Mouse (Mus musculus): ENCODE data around the gene Rnf144b.

Gene Rnf144b

DNA sequence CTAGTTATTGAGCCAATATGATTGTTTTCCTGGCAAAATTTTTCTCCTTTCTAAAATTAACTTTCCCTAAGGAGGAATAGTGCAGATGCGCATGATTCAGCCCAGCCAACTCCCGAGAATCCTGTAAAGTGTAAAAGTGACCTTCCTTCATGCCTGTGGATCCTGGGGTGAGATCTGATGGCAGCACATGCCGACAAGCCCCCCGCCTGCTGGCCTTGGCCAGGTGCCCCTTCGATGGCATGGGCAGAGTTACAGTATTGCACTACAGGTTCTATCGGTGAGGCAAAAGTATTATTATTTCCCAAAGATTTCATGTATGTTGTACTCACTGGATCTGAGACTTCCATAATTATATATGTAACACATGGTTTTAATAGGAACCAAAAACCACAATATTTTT, 2.5 kb downstream of the Rnf144b start:
- DNase-seq (ENCODE audit: low spot score), result no peak

DNA sequence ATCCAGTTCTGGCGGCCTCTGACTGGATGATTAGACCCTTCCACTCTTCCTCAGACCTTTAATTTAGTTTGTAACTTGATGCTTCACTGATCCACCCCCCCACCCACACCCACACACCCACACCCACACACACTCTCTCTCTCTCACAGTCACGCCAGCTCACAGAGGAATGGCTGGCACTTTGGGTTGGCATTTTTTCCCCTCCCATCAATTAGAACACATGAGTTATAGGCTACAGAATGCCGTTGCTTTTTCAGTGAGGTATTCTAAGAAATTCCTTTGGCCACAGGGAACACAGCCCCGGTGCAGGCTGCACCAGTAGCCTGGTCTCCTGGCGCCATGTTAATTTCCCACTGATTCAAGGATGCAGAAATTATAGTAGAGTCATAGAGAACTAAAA, 3.1 kb downstream of the Rnf144b start:
- no peak for DNase-seq (ENCODE audit: low spot score)

DNA sequence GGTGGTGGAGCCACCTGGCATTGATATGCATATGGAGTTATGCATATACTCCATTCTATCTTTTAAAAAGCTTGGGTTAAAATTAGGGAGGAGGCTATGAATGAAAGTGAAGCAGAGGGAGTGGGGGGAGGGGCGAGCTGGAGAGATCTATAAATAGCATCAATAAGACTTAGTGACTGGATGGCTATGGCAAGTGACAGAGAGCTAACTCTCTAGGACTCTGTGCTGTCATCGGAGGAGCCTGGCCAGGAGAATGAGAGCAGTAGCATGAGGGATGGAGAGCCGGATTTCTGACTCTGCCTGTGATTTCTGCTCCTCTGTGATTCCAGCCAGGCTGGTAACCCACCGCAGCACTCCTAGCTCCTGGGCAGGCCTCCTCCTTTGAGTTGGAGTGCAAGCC, 6.6 kb downstream of the Rnf144b start:
- no peak for DNase-seq (ENCODE audit: low spot score)

DNA sequence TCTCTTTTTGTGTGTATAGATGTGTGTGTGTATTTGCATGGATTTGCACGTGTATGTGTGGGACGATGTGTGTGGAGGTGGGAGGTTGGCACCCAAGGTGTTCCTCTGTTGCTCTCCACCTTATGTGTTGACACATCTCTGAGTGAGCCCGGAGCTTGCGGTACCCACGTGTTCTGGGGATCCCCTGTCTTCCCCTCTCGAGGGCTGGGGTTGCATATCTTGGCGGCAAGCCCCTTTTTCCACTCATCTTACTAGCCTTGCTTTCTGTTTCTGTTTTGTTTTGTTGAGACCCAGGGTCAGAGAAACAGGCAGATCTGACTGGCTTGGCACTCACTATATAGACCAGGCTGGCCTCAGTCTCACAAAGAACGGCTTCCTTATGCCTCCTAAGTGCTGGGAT, 10.6 kb downstream of the Rnf144b start:
- DNase-seq (ENCODE audit: low spot score), result no peak

DNA sequence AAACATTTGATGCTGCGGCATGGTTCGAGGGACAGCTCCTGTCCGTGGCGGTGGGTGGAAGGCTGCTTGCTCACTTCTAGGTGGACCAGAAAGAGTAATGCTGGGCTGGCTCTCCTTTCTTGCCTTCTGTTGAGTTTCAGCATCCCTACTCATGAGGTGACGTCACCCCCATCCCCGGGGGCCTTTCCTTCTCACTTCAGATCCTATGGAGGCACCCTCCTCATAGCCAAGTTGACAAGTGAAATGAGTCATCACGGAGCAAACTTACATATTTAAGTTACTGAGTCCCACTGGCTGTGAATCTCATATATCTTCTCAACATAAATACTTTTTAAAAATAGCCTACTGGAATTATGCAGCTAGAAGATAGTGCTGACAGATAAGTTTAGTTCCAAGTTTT, 12.4 kb downstream of the Rnf144b start:
- no peak for DNase-seq (ENCODE audit: low spot score)

DNA sequence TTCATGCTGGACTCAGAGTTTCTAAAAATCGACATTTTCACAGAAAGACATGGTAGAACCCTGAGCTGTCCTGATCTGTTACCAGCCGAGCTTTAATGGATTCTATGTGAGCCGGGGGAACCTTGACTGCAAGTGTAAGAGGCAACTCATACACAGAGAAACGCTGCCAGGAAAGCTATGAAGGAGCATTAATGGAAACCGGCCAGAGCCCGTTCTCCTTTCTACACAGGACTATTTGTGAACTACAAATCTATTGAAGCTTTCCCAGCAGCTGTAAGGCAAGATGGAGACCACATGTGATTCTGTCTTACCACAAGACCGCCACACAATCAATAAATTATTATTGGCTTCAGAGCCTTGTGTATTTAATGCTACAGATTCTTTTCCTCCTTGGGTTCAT, 13.3 kb downstream of the Rnf144b start:
- no peak for DNase-seq (ENCODE audit: low spot score)

DNA sequence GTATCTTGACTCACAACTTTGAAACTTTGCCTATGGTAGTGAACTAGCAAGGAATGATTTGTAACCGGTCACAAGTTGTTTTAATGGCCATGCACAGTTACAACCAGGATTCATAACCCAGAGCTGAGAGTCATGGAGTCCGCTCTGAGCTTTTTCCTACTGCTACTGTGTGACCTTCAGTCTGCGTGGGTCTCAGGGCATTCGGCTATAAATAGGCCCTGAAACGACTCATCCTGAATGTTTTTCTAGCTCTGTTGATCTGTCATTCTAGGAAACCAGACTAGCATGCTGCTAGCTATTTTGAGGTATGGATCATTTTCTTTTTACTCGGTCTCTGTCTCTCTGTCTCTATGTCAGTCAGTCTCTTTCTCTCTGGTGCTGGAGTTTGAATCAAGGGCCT, 20.3 kb downstream of the Rnf144b start:
- DNase-seq (ENCODE audit: low spot score), result no peak

DNA sequence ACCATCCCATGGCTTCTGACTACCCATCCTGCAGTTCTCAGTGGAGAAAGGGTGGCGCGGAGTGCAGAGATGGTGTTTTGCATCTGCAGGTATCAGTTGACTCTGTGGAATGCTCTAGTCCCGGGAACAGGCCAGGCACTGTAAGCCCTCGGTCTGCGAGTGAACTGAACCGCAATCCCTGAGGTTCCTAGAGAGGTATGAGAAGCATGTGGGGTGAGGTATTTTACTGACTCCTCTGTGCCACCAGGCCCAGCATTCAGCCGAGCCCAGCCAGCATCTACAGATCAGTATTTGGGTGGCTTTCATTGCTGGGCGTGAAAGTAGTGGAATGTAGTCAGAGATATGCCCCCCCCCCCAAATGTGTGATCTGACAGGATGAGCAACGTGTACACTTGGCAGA, 23.5 kb downstream of the Rnf144b start:
- DNase-seq (ENCODE audit: low spot score), result no peak

DNA sequence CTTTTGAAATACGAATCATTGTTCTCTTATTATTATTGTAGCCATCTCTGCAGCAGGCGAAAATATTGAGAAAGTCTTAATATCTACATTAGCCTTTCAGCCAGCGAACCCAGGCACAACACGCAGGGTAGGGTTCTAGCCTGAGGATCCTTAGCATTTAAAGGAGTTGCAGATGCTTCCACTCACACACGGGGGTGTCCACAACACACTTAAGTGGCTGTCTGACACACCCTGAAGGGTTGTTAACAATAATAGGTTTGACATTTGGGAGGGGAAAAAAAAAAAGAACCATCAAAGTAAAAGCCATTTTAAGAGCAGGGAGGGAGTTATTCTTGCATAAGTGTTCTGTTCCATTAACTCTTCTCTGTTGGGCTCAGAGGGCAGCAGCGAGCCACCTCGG, 23.9 kb downstream of the Rnf144b start:
- DNase-seq (ENCODE audit: low spot score), result no peak

DNA sequence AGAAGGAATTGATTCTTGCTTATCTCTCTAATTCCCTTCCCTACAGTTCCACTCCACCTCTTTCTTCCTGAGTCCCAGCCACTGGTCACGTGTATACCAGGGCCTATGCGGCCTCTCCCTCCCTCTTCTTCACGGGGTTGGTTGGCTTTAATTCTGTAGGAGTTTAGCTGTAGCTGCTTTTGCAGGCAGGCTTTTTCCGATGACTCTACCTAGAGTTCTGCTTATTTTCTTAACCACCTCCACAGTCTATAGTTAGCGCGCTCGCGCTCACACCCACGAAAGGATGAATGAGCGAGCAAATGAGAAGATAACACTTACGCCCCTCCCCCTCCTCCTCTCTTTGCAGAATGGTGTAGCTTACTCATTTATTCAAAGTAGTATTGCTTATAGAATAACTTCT, 26.1 kb downstream of the Rnf144b start:
- no peak for DNase-seq (ENCODE audit: low spot score)

DNA sequence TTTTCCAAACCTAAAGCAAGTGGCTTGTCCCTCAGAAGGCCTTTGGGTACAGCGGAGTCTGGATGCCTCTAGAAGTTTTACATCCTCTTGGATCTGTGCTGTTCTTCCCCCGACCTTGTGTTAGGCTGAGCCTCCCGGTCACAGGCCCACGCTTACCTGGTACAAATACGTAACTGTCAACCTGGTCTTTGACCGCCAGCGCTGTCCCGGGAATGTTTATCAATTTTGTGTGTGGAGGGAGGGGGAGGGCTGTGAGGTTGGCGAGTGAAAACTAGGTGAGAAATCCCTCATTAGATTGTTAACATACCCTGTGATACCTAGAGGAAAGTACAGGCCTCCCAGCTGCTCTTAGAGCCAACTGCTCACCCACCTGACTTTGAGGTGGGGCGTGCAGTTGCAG, 27.5 kb downstream of the Rnf144b start:
- no peak for DNase-seq (ENCODE audit: low spot score)

DNA sequence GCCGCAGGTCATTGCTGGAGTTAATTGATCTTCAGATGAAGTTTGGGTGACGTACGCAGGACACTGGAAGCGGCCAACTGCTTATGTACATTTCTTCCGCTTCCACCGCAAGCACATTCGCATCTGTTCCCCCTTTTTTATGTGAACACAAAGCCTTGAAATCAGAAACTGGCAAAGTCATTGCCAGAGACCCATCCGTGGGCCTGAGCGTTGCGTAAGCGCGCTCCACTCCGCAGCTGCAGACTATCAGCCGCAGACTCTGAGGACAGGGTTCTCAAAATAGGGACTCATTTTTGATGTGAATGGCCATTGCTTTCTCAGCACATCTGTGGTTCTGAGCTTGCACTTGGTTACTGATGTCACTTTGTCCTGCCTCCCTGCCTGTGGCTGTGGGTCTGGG, 28.6 kb downstream of the Rnf144b start:
- no peak for DNase-seq (ENCODE audit: low spot score)

DNA sequence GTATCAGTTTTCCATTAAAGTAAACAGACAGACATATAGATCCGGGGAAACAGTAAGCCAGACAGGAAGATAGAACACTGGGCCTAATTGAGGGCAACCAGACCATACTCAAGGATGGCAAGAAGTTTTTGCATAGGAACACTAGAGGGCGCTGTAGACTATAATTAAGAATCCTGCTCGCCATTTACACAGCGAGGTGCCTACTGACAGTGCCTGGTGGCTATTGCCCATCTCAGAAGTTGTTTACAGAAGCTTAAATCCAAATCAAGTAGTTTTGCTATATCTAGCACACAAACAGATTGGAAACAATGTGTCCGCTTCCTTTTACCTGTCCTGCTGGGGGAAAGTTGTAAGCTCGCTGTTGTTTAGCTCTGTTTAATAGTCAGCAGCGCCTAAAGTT, 29.9 kb downstream of the Rnf144b start:
- no peak for DNase-seq (ENCODE audit: low spot score)

DNA sequence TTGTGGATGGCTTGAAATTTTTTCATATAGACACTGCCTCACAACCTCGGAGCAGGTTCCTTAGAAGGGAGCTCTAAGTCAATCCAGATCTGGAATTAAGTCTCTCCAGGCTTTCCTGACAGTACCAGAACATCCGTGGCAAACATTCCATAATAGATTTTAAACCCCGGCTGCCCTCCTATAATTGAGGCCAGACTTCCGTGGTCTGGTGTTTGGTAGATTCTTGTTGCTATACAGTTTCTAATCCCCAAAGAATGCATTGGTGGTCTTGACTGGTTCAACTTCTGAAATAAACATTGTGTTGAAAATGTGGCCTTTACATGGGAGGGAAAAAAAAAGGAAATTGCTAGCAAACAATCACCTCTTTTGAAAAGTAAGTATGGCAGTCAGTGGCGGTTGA, 30.8 kb downstream of the Rnf144b start:
- no peak for DNase-seq (ENCODE audit: low spot score)

DNA sequence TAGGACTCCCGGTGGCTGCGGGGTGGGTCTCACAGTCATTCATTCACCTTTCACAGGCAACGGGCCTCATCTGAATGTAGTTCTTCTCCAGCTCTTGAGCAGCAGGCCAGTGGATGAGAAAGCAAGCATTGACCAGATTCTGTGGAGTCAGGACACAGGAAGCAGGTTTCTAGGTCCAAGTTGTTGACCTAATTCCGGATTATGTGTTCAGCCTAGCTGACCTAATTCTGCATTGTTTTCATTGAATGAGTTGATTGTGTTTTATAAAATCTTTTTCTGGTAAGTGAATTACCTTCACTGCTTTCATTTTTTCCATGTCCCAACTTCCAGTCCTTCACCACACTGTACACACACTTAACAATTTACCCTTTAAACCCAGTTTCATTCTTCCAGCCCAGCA, 32.4 kb downstream of the Rnf144b start:
- no peak for DNase-seq (ENCODE audit: low spot score)

DNA sequence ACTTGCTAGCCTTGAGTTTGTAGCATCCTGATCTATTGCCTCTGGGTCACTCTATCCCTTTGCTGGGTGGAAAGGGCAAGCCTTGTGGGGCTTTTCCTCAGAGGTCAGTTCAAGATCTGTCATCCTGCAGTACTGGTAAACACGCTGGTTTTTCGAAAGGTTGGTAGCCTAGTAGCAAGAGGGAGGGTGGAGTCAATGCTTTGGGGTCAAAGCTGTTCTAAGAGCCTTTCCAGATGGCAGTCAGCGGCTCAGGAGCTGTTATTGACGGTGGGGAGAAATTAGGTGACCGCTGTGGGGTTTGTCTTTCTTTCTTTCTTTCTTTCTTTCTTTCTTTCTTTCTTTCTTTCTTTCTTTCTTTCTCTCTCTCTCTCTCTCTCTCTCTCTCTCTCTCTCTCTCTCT, 34.4 kb downstream of the Rnf144b start:
- no peak for DNase-seq (ENCODE audit: low spot score)

DNA sequence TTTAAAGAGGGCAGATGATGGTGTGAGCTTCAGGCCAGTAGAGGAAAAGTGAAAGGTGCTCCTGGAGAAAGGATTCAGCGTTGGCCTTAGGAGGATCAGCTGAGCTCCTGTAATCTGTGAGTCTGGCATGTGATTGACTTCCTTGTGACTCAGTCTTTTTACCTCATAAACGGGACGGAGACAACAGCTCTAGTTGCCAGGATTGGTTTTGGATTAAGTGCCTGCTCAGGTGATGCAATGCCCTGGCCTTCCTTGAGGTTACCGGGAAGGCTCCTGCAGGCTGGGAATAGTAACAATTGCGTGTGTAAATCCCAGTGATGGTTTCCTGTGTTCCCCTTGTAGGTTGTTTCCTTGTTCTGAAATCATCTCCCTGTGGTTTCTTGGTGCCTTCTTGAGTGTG, 39.5 kb downstream of the Rnf144b start:
- no peak for DNase-seq (ENCODE audit: low spot score)

DNA sequence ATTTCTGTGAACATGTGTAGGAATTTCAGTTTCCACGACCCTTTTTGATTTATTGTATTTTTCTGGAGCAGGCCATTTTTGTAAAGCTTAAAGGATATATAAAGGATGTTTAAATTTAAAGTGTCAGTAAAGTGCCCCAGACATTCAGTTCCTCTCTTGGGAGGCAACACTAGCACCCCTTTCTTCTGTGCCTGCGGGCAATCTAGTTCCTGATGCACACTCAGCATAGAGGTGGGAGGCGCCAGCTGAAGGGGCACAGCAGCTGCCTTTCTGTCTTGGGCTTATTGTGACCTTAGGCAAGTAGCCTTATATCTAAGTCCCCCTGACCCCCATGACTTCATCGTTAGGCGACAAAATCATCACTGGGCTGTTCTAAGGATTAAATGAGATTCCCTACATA, 42.3 kb downstream of the Rnf144b start:
- no peak for DNase-seq (ENCODE audit: low spot score)

DNA sequence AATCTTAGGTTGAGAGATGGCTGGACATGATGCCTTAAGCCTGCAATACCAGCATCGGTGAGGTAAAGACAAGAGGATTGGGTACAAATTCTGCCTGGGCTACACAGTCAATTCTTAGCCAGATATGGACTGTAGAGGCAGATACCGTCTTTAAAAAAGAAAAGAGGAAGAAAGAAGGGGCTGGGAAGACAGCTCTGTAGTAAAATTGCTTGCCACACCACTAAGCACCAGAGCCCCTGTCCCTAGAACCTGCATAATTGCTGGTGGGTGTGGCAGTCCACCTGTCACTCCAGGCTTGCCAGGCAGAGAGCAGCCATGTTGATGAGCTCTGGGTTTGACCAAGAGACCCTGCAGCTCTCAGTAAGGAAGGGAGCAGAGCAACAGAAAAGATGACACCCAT, 42.8 kb downstream of the Rnf144b start:
- no peak for DNase-seq (ENCODE audit: low spot score)

DNA sequence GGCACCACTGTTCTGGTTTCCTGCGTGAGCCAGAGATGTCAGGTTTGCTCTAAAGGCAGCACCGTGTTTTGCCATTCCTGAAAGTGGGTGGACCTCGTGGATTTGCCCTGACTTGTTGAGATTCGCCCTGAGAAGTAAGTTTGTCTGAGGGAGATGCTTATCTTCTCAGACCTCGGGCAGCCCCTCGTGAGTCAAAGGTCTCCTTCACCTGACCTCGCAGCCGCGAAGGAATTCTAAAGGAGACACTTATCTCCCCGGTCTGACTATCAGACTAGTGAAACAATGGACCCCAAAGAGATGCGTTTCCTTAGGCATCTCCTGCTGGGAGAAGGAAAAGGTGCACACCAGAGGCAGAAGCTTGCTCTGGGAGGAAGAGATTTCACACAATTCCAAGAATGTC, 46.0 kb downstream of the Rnf144b start:
- no peak for DNase-seq (ENCODE audit: low spot score)

DNA sequence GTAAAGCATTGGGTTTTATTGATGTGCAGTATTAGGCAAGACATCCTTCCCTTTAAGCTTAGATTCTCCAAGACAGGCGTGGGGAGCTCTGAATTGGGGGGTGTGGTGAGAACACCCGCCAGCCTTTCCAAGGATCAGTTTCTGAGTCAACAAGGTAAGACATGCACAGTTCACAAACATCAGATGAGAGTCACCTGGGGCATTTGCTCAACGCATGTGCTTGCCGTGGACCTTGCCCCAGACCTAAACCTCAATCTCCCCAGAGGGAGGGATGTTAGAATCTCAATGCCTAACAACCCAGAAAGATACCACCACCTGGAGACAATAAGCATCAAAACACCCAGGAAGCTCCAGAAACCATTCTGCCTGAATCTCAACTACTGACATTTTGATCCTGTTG, 47.6 kb downstream of the Rnf144b start:
- DNase-seq (ENCODE audit: low spot score), result no peak

DNA sequence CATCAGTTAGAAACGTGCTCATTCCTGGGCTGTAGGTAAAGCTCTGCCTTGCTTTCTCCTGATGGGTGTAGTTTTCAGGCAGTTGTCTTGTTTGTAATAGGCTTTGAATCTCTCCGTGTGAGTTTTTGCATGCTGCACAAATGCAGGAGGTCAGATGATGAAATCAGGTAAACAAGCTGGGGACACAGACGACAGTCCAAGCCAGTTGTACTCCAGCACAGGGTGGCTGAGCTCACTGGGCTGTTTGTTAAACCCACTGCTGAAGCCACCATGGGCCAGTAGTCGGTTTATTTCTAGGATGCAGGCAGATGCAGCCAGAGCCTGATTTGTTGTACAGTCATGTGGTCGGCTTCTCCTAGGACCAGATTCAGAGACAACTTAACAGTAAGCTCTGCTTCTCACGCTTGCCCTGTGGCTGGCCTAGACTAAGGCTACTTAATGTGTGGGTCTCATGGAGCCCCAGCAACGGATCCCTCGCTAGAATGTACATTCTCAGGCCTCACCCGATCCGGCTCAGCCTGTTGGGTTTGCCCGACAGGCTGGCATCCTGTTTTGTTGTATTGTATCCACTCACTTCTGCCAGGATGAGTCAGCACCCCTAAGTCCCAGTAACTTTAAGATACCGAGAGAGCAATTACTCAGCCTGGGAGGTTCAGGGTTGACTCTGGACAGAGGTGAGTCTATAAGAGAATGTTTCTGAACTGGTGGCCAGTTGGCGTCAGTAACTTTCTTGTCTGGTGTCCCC, 48.5 kb downstream of the Rnf144b start:
- no peak for DNase-seq (ENCODE audit: low spot score)

DNA sequence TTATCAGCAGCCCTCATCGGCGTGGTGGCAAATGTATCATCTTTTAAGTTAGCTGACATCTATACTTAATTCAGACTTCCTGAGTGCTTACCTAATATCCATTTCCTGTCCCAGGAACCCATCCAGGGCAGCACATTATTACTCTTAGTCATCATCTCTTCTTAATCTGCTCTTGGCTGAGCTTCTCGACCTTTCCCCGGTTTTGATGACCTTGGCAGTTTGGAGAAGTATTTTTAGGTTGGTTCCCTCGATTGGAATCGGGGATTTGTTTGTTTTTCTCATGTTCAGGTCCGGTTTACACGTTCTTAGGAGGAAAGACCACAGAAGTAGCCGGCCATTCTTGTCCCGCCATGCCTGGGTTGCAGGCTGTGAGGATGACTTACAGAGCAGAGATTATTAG, 50.4 kb downstream of the Rnf144b start:
- DNase-seq (ENCODE audit: low spot score), result no peak

DNA sequence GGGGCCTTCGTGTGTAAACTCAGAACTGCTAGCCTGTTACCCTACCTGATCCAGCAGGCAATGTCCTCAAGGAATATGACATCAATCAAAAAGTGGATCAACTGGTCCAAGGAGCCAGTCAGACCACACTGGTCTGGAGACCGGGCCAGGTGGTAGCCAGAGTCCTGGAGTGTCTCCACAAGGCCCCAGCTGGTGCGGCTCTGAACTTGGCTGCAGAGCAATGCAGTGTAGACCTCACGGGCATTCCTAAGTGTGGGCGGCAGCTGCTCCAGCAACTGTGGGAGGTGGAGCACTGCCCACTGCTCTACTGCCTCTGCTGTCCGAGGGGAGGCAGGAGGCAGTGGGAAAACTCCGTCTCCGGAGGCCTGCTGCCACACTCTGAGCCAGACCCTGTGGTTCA, 55.7 kb downstream of the Rnf144b start:
- DNase-seq (ENCODE audit: low spot score), result no peak

DNA sequence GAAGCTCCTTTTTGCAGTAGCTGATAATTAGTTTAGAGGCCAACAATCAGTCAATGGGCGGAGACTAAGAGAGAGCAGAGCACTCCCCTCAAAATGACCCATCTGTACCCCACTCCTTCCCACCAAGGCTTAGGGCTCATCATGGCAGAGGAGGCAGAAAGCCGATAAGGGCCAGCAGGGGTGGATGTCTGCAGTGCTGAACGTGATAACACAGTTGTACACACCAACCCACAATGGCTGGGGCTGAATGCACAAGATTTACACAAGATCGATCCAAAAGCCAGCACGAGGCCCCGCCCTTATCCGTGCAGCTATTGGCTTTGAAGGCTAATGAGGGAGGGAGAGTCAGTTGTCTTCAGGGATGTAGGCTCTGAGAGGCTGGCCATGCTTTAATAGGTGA, 58.3 kb downstream of the Rnf144b start:
- no peak for DNase-seq (ENCODE audit: low spot score)

Measured in ovary, adult 18-20 months (tissue).